Mouse (Mus musculus): ENCODE results near the gene Copz2. TPM values are rescaled to one million over a fixed set of nuclear protein-coding genes. Genes with fewer than 3 reads are reported as not detected.

Gene Copz2
- total RNA-seq, 2 experiments from 2014 or later, result 56.5 to 60.6 TPM

- DNase-seq (ENCODE audit: low spot score in 2 of 2), result no peak
Measured at GRCm38 (mm10) chr11:96902639-96903635, 53.3 kb downstream of the Copz2 start.

GRCm38 (mm10) chr11:96906431-96907161, 56.9 kb downstream of the Copz2 start:
- DNase-seq (ENCODE audit: low spot score in 2 of 2), result no peak

- DNase-seq (ENCODE audit: low spot score in 2 of 2), result no peak
Measured at GRCm38 (mm10) chr11:96908594-96908993, 58.9 kb downstream of the Copz2 start.

DNA sequence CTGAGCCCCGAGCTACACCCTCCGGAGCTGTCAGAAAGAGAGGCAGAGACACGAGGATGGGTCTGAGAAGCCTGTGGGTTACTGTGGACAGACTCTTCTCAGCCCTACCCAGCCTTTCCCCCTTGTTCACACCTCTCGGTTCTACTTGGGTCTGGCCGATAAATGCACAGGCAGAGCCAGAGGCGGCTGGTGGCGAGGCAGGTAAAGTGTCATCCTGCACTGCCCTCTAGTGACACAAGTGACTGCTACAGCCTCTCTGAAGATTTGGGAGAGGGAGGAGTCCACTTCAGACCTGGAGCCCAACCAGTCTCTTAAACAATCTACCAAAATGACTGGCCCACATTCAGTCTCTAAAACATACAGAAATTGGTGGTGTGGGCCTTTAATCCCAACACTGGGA, 60.3 kb downstream of the Copz2 start:
- peak; percentile 69 to 71 for DNase-seq (ENCODE audit: low spot score in 2 of 2)

Small RNA genes within 50 kb of the gene (microRNA-seq; reads per million reads assigned to microRNA genes)
- 426 to 478 reads per million in 2 experiments for gene Mir152 (ENCODE audit: borderline number of aligned reads in 2 of 2)

Other genes starting within 250 kb of the Copz2 start
- gene Snx11, start 72.3 kb upstream of the Copz2 start, total RNA-seq (2021), result 10 to 100 TPM; 29.2 to 33.6 TPM
- gene Cbx1, start 60.7 kb upstream of the Copz2 start, total RNA-seq (2021), result 10 to 100 TPM; 56.6 to 83.6 TPM
- 100 to 1,000 TPM; 458 to 704 TPM for gene Nfe2l1, start 19.9 kb upstream of the Copz2 start, total RNA-seq (2021)
- 10 to 100 TPM; 44.6 to 45.4 TPM for gene Cdk5rap3, start 66.6 kb downstream of the Copz2 start, total RNA-seq (2021)
- gene Prr15l, start 78.2 kb downstream of the Copz2 start, total RNA-seq (2021), result under 1 TPM; 0.23 to 0.90 TPM
- 10 to 100 TPM; 28.4 to 36.6 TPM for gene Pnpo, start 94.1 kb downstream of the Copz2 start, total RNA-seq (2021)
- gene Sp2, start 133.1 kb downstream of the Copz2 start, total RNA-seq (2021), result 10 to 100 TPM; 13.4 to 15.1 TPM
- under 1 TPM; 0.06 to 0.13 TPM for gene Sp6, start 163.5 kb downstream of the Copz2 start, total RNA-seq (2021)
- gene Scrn2, start 180.1 kb downstream of the Copz2 start, total RNA-seq (2021), result 10 to 100 TPM; 14.6 to 16.8 TPM
- under 1 TPM; 0.60 to 0.74 TPM for gene Lrrc46, start 191.5 kb downstream of the Copz2 start, total RNA-seq (2021)
- gene Mrpl10, start 191.7 kb downstream of the Copz2 start, total RNA-seq (2021), result 100 to 1,000 TPM; 128 to 134 TPM
- gene Osbpl7, start 200.8 kb downstream of the Copz2 start, total RNA-seq (2021), result 1 to 10 TPM; 5.2 to 6.6 TPM